Mouse (Mus musculus) left cerebral cortex, adult 9 months (tissue): ENCODE data around the gene Slc35a2.
"Not testable (repeated sequence)": the region's sequence is repeated elsewhere in the genome, so short reads cannot be mapped to it uniquely, and the experiment has no call there.

Experiments
- DNase-seq, 2 experiments: peaks; one replicate each; pipeline ENCODE4 v3.0.0; 2022; ENCODE audit warnings: low spot score in 2 of 2

Gene Slc35a2

DNA sequence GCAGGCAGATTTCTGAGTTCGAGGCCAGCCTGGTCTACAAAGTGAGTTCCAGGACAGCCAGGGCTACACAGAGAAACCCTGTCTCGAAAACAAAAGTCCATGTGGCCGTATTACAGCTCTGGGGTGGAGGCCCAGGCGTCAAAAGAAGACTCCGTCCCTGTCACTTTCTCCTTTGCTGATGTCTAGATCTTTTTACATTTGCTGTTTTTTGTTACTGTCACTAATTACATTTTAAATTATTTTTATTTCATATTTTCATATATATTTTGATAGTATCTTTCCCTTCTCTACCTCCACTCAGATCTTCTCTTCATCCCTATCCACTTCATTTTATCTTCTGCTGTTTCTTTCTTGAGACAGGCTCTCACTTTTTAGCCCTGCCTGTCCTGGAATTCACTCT lies 23.9 kb downstream of the Slc35a2 start, which contains the start of gene Gm10491:
Gene Gm10491, minus strand, starts transcription at position 101 of the 400 bp plus-strand sequence.
- no peak for DNase-seq

DNA sequence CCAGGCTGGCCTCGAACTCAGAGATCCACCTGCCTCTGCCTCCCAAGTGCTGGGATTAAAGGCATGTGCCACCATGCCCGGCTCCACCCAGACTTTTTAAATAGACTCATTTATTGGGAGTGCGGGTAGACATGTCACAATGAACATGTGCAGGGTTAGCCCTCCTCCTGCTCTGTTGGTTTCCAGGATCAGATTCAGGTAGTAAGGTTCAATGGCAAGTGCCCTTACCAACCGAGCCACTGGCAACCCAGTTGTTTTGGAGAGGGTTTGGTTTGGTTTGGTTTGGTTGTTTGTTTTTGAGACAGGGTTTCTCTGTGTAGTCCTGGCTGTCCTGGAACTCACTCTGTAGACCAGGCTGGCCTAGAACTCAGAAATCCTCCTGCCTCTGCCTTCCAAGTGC lies 25.4 kb downstream of the Slc35a2 start, which contains the start of gene Gm10490:
Gene Gm10490, plus strand, starts transcription at position 301 of the 400 bp plus-strand sequence.
- not testable (repeated sequence) for DNase-seq

DNA sequence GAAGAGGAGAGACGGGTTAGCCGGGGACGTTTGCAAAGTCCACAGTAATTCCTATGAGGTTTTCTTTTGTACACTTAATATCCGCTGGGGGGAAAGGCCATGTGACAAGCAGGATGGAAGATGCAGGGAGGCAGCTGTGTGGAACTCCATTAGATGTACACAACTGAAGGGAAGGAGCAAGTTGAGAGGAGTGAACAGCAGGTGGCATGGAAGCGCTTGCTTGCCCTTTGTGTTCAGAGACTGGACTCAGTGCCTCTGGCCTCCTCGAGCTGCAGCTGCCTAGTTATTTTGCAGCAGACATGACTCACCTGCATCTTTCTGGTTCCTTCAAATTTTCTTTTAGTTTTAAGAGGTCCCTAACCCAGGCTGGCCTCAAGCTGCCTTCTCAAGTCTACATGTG lies 26.6 kb downstream of the Slc35a2 start:
- no peak for DNase-seq

DNA sequence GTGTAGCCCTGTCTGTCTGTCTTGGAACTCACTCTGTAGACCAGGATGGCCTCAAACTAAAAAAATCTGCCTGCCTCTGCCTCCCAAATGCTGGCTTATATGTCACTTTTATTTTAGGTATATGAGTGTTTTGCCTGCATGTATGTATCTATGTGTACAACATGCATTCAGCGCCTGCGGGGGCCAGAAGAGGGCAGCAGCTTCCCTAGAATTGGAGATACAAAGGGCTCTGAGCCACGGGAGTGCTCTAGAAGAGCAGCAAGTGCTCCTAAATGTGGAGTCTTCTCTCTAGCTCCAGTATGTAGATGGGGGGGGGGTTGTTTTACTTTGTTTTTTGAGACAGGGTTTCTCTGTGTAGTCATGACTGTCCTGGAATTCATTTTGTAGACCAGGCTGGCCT lies 31.8 kb downstream of the Slc35a2 start:
- peak in 1 of 2 experiments; percentile 35 for DNase-seq

DNA sequence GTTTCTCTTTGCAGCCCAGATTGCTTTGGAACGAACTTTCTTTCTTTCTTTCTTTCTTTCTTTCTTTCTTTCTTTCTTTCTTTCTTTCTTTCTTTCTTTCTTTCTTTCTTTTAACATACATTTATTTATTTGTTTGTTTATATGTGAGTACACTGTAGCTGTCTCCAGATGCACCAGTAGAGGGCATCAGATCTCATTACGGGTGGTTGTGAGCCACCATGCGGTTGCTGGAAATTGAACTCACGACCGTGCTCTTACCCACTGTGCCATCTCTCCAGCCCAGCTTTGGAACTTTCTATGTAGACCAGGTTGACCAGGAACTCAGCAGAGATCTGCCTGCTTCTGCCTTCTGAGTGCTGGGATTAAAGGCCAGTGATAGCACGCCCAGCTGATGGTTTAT lies 34.1 kb downstream of the Slc35a2 start:
- DNase-seq = not testable (repeated sequence)

DNA sequence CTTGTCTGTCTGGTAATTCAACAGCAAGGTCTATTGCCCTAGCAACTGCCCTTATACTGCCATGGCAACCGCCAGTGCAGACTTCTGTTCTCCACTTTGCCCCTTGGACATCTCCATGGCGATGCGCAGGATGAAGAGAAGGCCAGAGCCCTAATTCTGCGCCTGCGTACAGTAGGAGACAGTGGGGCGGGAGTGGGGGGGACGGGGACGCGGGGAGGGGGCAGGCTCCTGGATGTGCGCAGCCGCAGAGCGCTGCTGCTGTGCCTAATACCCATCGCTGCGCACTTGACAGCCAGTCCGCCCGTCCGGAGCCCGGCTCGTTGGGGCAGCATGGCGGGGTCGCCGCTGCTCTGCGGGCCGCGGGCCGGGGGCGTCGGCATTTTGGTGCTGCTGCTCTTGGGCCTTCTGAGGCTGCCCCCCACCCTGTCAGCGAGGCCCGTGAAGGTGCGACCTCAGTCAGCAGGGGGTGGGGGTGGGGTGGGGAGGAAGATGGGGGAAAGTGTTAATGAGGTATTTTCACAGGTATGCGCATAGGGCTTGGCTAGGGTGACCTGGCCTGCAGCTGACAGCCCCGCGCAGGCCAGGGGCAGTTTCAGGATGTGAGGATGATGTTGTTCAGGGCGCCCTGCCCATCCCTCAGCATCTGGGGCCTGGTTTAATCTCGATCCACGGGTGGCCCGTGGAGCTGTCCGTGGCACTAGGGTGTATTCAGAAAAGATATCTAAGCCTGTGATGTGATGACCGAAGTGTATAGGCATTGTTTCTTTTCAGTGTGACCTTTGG lies 36.0 kb downstream of the Slc35a2 start, which contains the start of gene Pcsk1n:
Gene Pcsk1n, plus strand, starts transcription at position 222 of the 783 bp plus-strand sequence.
- DNase-seq = peak in 1 of 2 experiments; percentile 32

DNA sequence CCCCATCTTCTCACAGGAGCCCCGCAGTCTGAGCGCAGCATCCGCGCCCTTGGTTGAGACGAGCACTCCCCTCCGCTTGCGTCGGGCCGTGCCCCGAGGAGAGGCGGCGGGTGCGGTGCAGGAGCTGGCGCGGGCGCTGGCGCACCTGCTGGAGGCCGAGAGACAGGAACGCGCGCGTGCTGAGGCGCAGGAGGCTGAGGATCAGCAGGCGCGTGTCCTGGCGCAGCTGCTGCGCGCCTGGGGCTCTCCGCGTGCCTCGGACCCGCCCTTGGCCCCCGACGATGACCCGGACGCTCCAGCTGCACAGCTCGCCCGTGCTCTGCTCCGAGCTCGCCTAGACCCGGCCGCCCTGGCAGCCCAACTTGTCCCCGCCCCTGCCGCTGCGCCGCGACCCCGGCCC lies 38.2 kb downstream of the Slc35a2 start:
- DNase-seq = no peak

DNA sequence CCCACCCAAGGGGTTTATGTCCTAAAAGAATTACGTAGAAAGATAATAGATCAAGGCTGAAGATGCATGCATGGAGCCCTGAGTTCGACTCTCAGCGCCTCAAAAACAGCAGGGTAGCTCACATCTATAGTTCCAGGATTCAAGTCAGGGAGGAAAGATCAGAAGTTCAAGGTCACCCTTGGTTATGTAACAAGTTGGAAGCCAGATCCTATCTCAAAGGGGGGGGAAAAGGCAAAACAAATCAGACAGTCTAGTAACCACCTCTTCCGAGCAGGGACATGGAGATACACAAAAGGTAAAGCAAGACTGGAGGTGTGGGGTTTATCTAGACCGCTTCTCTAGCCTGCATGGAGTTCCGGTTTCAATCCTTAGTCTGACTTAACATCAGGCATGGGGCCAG lies 42.4 kb downstream of the Slc35a2 start:
- DNase-seq = no peak

DNA sequence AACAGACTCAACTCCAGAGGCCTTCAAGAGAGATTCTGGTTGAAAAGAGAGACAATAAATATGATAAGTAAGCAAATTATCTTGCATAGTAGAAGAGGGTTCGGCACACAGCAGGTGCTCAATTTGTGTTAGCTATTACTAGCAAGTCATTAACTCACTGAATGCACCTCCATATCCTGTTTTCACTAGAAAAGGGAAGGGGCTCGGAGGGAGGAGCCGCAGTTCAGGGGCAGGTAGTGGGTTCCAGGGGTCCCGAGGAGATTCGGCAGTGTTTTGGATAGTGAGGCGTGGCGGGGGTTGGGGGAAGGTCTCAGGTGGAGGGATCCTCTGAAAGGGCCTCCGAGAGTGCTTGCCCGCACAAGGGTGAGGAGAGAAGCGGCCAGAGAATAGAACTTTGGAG lies 43.3 kb downstream of the Slc35a2 start:
- no peak for DNase-seq

DNA sequence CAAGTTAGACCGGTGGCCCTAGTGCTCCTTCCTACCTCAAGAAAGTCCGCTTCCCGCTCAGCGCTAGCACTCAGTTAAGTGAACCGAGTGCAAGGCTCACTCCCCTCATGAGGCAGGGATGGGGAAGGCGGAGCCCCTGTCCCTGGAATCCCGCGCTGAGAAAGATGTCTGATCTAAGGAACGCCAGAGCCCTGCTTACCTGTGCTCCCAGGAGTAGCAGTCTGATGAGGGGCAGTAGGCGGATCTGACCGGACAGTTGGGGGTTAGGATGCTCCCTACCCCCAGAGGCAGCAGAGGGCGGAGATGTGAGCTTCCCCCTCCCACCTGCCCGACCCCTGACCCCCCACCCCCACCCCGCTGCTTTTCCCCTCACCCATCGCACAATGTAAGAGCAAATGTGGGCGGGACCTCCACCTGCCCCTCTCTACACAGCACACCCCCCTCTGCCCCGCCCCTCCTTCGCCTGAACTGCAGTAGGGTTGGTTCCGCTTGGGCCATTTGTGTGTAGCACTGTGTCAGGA lies 44.5 kb downstream of the Slc35a2 start, which contains the start of gene Eras:
Gene Eras, minus strand, starts transcription at position 338 of the 521 bp plus-strand sequence.
- DNase-seq = no peak

DNA sequence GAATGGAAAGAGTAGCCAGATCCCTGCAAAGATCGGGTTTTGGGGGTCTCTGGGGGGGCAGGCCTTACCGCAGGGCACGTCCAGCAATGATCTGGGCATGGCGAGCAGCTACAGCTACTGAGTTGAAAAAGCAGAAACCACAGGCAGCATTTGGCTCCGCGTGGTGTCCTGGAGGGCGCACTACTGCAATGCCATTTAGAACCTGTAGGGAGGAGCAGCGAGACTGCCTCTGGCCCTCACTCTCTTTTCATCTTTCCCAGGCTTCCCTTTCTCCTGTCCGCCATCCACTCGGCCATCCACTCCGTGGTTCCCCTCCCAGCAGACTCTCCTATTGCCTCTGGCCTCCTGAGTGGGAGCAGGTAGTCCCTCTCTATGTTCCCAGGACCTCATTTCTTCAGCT lies 53.0 kb downstream of the Slc35a2 start:
- DNase-seq = no peak

DNA sequence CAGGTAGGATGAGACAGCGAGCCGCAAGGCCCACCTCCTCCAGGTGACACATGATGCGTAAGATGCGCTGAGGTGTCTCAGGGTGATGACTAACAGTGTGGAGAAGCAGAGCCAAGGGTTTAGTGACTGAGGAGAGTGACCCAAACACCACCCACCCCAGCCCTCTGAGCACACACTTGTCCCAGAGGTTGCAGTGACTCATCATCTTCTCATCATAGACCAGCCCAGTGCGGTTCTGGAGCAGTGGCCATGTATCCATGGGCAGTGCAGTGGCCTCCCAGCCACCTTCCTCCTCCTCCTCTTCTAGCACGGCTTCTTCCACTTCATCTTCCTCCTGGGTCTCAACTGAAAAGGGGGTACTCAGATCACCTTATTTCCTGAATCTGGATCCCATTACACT lies 53.8 kb downstream of the Slc35a2 start:
- no peak for DNase-seq
